Comparison of ENCODE assay signal across 1 mouse cellular context in the genomic region with DNA sequence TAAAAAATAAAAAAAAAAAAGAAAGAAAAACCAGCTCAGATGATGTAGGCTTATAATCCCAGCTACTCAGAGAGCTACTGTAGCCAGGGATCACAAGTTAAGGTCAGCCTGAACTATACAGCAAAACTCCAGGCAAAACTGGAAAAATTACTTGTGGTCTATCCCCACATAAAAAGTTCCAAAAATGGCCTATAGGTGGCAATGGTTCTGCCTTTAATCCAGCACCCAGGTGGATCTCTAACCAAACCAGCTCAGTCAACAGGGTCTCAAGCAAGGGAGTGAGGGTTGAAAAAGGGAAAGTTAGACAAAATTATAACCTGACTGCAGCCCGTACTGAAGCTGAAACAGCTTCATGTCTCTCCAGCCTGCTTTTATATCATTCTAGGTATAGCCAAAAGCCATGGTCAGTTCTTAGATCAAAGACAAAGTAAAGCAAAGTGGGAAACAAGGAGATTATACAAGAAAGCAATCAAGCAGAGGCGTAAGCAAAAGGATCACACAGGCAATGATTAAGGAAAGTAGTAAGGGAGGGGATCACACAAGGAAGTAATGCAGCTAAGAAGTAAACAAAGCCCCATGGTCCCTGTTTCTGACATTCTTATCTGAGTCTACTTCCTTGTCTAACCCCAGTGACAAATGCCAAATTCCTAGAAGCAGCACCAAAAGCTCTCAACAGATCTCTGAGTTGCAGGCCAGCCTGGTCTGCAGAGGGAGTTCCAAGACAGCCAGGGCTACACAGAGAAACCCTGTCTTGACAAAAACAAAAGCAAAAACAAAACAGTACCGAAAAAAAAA.
TF ChIP-seq lines count a peak whose summit lies in the region.

No protein-coding gene starts in this region.

TF ChIP-seq in MEL, 35 proteins besides CTCF, POLR2A, EP300 and RAD21 (continued from another document):
- TF ChIP-seq MXI1 (IDR thresholded peaks at IDR 0.05; ENCODE audit: low read depth, low read length) = peak; percentile 61; the same call in 1 of the 2 replicates
- peak; percentile 61 for TF ChIP-seq SIN3A (IDR thresholded peaks at IDR 0.05; ENCODE audit: low read length)
- TF ChIP-seq MEF2A (IDR thresholded peaks at IDR 0.05; ENCODE audit: extremely low read depth, insufficient replicate concordance, low read depth, low read length, poor library complexity, severe bottlenecking) = no peak
- TF ChIP-seq MAZ (IDR thresholded peaks at IDR 0.05; ENCODE audit: low read depth, low read length) = no peak
- no peak for TF ChIP-seq UBTF (IDR thresholded peaks at IDR 0.05; ENCODE audit: borderline replicate concordance, insufficient read depth, low read depth, low read length)
- TF ChIP-seq POLR2AphosphoS2 (IDR thresholded peaks at IDR 0.05; ENCODE audit: low read length) = no peak
- TF ChIP-seq ELF1 (IDR thresholded peaks at IDR 0.05; ENCODE audit: low read depth, low read length) = peak; percentile 61; the same call in 1 of the 2 replicates
- no peak for TF ChIP-seq HCFC1 (IDR thresholded peaks at IDR 0.05; ENCODE audit: low read depth, low read length)
- TF ChIP-seq GATA1 (IDR thresholded peaks at IDR 0.05; ENCODE audit: low read depth, low read length) = peak; percentile 50
- TF ChIP-seq ZMIZ1 (IDR thresholded peaks at IDR 0.05; ENCODE audit: low read depth, low read length) = no peak
- no peak for TF ChIP-seq RCOR1 (IDR thresholded peaks at IDR 0.05; ENCODE audit: low read depth, low read length)
- TF ChIP-seq CHD2 (IDR thresholded peaks at IDR 0.05; ENCODE audit: low read length) = no peak
- TF ChIP-seq MAX (IDR thresholded peaks at IDR 0.05; ENCODE audit: low read length) = peak; percentile 56; the same call in 1 of the 2 replicates
TF ChIP-seq in MEL: peak in this region for 9.
